Mouse (Mus musculus) lung, postnatal 14 days (tissue): Measurements from ENCODE around the gene Sv2a.
"Not testable (repeated sequence)": the region's sequence is repeated elsewhere in the genome, so short reads cannot be mapped to it uniquely, and the experiment has no call there.

Experiments
- DNase-seq: peaks from one replicate; pipeline ENCODE4 v3.0.0; 2021

Sv2a gene

GRCm38 (mm10) chr3:96175251-96175650, 5.7 kb upstream of the Sv2a start:
- DNase-seq: no peak

- DNase-seq: no peak
Observed at GRCm38 (mm10) chr3:96178427-96178826, 2.5 kb upstream of the Sv2a start.

GRCm38 (mm10) chr3:96178902-96179301, 2.0 kb upstream of the Sv2a start:
- no peak for DNase-seq

- peak; percentile 46 for DNase-seq
Observed at GRCm38 (mm10) chr3:96179531-96179930, 1.4 kb upstream of the Sv2a start.

- no peak for DNase-seq
Observed at GRCm38 (mm10) chr3:96181510-96182381, 795 bp downstream of the Sv2a start.

GRCm38 (mm10) chr3:96182382-96182776, 1.4 kb downstream of the Sv2a start:
- no peak for DNase-seq

GRCm38 (mm10) chr3:96192977-96193376, 12.0 kb downstream of the Sv2a start:
- DNase-seq: peak; percentile 23

GRCm38 (mm10) chr3:96194966-96195365, 14.0 kb downstream of the Sv2a start:
- DNase-seq: no peak

- DNase-seq: no peak
Observed at GRCm38 (mm10) chr3:96195616-96196313, 14.8 kb downstream of the Sv2a start.

- DNase-seq: no peak
Observed at GRCm38 (mm10) chr3:96196437-96197128, 15.6 kb downstream of the Sv2a start.

GRCm38 (mm10) chr3:96197129-96197749, 16.3 kb downstream of the Sv2a start:
- peak; percentile 87 for DNase-seq

GRCm38 (mm10) chr3:96198181-96198580, 17.2 kb downstream of the Sv2a start:
- DNase-seq: no peak

- not testable (repeated sequence) for DNase-seq
Observed at GRCm38 (mm10) chr3:96198601-96199251, 17.8 kb downstream of the Sv2a start.

GRCm38 (mm10) chr3:96199731-96200130, 18.8 kb downstream of the Sv2a start:
- DNase-seq: no peak

GRCm38 (mm10) chr3:96207819-96208218, 26.9 kb downstream of the Sv2a start:
- no peak for DNase-seq

- DNase-seq: no peak
Observed at GRCm38 (mm10) chr3:96209242-96209641, 28.3 kb downstream of the Sv2a start.

- DNase-seq: peak; percentile 17
Observed at GRCm38 (mm10) chr3:96219191-96219641, 38.3 kb downstream of the Sv2a start.

GRCm38 (mm10) chr3:96219661-96220130, 38.7 kb downstream of the Sv2a start, which contains the start of the genes Bola1 and Hist2h2ab:
Gene Bola1 (minus strand): TSS chr3:96219709.
Gene Hist2h2ab (plus strand): TSS chr3:96219865.
- peak; percentile 69 for DNase-seq

GRCm38 (mm10) chr3:96220131-96220764, 39.3 kb downstream of the Sv2a start:
- not testable (repeated sequence) for DNase-seq

- DNase-seq: peak; percentile 87
Observed at GRCm38 (mm10) chr3:96220765-96221639, 40.1 kb downstream of the Sv2a start, which contains the start of the genes Hist2h2ac and Hist2h2be. Gene Hist2h2ac (minus strand): TSS chr3:96220880. Gene Hist2h2be (plus strand): TSS chr3:96221119.
